Mouse (Mus musculus): ENCODE data around the gene Gabrd.

GRCm38 (mm10) chr4:155356354-155356753 lies 41.6 kb downstream of the Gabrd start:
- TF ChIP-seq POLR2A (IDR thresholded peaks at IDR 0.05; ENCODE audit: low read depth, low read length) (no peak), CTCF (IDR thresholded peaks at IDR 0.05; ENCODE audit: extremely low read depth, insufficient read depth, insufficient read length, insufficient replicate concordance) (no peak)

Measured in spleen, adult 2 months (tissue).